Mouse (Mus musculus) mesoderm, embryonic 11.5 days (tissue): ENCODE measurements around the gene Wdr45b.
"Not testable (repeated sequence)": the region's sequence is repeated elsewhere in the genome, so short reads cannot be mapped to it uniquely, and the experiment has no call there.

Experiments used
- DNase-seq: peaks from one replicate; pipeline ENCODE4 v3.0.0-alpha.2; 2012; ENCODE audit warnings: low read depth, low spot score

Gene Wdr45b

DNA sequence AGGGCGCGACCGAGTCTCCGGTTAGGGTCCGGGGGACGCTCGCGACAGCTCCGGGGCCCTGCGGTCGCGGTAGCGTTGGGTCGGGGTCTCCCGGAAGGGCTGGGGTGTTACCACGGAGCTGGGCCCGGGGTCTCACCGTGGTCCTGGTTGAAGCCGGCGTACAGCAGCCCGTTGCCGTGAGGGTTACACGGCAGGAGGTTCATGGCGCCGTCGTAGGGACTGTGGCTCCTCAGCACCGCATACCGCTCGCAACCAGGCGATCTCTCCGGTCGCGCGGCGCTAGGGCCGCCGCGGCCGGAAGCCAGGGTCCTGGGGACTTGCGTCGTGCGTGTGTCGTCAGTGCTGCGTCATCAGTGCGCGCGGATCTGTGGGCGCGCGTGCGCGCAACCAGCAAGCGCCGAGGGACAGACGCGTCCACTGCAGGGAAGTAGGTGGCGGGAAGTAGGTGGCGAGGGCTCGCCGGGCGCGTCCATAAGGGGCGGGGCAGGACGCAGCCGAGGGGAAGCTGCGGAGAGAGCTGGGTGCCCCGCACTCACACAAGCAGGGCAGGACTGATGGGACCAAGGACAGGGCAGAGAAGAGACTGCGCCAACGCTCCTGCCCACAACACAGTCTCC, at the start of gene Wdr45b:
Gene Wdr45b, minus strand, starts transcription at position 355 of the 617 bp plus-strand sequence.
- DNase-seq: peak; percentile 99

DNA sequence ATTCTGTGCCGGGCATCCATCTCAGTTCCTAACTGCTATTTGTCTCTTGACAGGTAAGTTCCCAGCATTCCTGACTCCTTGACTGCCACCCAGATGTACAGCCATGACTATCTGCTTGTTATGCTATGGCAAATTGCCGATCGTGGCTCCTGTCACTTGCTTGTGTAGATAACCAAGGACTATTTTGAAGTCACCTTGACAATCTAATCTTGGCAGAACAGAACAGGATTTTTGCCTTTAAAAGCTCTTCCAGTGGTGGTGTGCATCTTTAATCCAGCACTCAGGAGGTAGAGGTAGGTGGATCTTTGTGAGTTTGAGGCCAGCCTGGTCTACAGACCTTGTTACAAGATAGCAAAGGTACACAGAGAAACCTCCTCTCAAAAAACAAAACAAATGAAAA, 38.2 kb upstream of the Wdr45b start:
- DNase-seq: no peak

DNA sequence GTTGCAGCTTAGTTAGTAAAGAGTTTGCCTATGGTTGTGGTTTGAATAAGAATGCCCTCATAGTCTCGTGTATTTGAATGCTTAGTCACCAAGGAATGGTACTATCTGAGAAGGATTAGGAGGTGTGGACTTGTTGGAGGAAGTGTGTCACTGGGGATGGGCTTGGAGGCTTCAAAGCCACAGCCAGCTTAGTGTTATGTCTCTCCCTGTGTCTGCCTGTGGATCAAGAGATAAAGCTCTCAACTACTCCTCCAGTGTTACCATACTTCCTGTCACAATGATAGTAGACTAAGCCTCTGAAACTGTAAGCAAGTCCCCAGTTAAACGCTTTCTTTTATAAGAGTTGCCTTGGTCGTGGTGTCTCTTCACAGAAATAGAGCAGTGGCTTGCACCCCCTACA, 36.5 kb upstream of the Wdr45b start:
- DNase-seq: no peak

- DNase-seq: no peak
Observed at GRCm38 (mm10) chr11:121388554-121388945, 34.3 kb upstream of the Wdr45b start.

- DNase-seq: peak; percentile 96
Observed at GRCm38 (mm10) chr11:121387750-121388553, 33.7 kb upstream of the Wdr45b start, which contains the start of gene Rab40b. Gene Rab40b (minus strand): TSS chr11:121388251.

DNA sequence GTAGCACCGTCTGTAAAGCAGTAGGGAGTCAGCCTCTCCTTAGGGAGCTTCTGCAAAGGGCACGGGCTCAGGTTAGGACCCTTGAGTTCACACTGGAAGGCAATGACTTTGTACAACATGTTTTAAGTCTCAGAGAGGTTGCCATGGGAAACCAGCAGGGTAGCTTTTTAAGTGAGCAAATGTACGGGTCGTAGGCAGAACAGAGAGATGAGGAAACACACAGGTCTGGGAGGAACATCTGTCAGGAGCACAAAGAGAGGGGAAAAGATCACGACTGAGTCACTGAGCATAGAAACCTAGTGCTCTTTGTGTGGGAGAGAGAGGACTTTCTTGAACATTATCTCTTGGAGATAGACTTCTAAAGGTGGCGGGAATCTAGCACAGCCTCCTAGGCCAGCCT, 26.0 kb upstream of the Wdr45b start:
- DNase-seq: peak; percentile 11

- DNase-seq: no peak
Observed at GRCm38 (mm10) chr11:121378644-121379043, 24.4 kb upstream of the Wdr45b start.

DNA sequence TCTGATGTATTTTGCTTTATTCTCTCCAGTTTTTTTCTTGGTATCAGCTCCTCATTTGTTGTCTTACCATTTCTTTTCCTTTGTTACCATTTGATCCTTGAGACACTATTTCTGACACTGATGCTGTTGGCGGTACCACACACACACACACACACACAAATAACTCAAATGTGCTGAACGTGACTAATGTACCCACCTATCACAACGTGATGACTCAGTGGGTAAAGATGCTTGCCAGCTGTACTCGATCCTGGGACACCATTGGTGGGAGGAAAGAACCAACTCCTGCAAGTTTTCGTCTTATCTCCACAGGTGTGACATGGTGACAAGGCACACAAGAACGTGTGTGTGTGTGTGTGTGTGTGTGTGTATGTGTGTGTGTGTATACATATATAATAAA, 19.1 kb upstream of the Wdr45b start:
- DNase-seq: no peak

- DNase-seq: no peak
Observed at GRCm38 (mm10) chr11:121370337-121370994, 16.2 kb upstream of the Wdr45b start.

GRCm38 (mm10) chr11:121369622-121370021, 15.4 kb upstream of the Wdr45b start:
- peak; percentile 57 for DNase-seq

DNA sequence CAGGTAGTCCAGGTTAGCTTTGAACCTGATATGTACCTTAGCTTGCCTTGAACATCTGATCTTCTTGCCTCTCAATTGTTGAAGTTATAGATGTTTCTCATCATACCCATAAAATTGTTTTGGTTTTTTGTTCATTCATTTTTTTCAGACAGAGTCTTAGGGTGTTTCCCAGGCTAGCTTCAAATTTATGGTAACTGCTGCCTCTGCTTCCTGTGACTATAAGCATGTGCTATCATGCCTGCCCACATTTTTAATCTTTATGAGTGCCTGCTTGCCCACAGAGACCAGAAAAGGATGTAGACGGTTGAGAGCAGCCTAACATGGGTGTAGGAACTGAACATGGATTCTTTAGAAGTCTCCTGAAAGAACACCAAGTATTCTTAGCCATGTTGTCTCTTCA, 14.5 kb upstream of the Wdr45b start:
- DNase-seq: no peak

- peak; percentile 10 for DNase-seq
Observed at GRCm38 (mm10) chr11:121367170-121367707, 13.0 kb upstream of the Wdr45b start.

- DNase-seq: no peak
Observed at GRCm38 (mm10) chr11:121362212-121362611, 8.0 kb upstream of the Wdr45b start.

- DNase-seq: peak; percentile 12
Observed at GRCm38 (mm10) chr11:121353326-121354090, 737 bp downstream of the Wdr45b start.

DNA sequence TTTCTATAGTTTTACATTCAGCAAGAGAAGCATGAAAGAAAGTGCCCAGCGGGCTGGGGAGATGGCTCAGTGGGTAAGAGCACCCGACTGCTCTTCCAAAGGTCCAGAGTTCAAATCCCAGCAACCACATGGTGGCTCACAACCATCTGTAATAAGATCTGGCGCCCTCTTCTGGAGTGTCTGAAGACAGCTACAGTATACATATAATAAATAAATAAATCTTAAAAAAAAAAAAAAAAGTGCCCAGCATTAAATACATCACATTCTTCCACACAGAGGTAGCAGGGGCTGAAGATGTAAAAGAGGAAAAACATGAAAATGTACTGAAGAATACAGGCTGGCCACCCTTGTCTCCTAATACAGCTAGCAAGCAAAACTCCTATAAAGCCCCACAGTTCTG, 5.5 kb downstream of the Wdr45b start:
- DNase-seq: not testable (repeated sequence)

GRCm38 (mm10) chr11:121348166-121348565, 6.1 kb downstream of the Wdr45b start:
- no peak for DNase-seq

DNA sequence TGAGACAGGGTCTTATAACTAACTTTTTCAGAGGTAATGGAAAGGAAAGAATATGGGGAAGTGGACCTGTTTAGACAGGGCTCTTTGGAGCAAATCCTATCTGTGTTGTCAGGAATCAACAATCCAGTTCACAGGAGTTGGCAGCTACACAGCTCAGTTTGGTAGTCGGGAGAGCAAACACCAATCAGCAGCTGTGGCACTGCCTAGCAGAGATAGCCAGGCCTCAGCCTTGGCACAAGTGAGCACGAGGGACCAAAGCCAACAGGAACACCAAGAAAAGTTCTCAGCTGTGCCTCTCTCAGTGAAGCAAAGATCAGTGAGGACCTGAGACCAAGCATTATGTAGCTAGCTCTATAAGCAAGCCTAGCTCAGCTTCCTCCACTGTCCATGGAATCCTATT, 7.2 kb downstream of the Wdr45b start:
- DNase-seq: no peak

DNA sequence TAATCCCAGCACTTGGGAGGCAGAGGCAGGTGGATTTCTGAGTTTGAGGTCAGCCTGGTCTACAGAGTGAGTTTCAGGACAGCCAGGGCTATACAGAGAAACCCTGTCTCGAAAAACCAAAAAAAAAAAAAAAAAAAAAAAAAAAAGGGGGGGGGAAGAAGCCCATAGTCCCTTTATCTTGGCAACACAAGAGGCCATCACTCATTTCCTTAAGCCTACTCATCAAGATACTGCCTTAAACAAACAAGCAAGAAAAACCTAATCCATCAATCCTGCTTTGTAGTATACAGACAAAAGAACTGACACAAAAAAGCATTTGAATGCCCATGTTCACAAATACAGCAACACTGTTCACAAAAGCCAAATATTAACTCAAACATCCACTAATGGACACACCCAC, 11.8 kb downstream of the Wdr45b start:
- not testable (repeated sequence) for DNase-seq

DNA sequence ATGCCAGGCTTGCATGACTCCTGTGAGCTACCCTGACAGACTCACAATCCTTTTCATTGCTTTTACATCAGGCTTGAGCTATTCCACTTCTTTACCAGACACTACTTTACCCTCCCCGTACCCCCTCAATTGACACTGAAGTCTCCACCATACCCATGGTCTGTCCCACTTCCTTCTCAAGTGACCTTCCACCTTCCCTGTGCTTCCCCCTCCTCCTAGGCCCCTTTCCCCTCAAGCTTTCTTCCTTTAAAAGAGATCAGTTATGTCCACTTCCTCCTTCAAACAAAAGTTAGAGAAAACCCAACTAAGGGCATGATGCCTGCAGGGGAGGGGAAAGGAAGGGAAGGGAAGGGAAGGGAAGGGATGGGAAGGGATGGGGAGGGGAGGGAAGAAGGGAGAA, 14.0 kb downstream of the Wdr45b start:
- DNase-seq: no peak

DNA sequence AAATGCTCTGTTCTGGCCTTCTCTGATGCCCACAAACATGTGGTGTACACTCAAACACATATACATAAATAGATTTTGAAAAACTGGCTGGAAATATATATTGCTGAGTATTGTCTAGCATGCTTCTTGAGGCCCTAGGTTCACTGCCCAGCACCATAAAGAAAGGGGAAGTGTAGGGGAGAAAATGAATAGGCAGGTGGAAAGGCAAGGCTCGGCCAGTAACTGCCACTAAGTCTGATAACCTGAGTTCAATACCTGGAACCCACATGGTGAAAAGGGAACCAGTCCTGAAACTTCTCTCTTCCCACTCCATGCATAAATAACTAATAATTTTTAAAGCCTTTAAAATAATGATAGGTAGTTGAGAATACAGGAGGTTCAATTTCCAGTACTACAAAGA, 14.6 kb downstream of the Wdr45b start:
- no peak for DNase-seq

DNA sequence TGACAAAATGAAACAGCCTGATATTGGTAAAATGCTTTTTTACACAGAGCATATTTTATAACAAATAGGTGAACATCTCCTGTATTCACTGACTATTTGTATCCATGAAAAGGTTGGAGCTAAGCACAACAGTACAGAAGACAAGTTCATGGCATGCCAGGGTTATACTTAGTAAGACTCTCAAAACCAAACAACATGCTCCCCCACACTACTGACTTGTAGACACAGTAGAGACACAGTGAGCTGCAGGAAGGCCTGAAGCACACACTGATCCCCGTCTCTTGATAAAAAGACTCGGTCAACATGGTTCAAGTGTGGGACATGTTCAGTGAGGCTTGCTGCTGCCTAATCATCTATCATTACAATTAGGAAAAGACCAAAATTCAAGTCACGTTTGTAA, 22.6 kb downstream of the Wdr45b start:
- DNase-seq: no peak

DNA sequence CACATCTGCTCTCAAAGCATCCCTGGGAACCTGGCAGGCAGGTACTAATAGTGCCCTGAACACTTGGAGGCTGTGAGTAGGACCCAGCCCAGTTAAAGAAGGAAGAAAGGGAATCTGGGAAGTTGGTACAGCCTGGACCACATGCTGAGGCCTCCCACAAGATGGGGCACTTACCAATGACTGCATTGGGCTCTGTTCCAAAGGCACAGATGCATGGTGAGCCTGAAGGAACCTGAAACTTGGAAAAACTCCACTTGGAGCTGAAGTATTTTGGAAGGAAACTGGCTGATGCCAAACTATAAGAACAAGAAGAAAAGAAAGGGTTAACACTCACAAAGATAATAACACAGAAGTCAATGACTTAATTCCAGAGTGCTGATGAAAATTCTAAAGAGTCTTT, 25.6 kb downstream of the Wdr45b start:
- DNase-seq: no peak
